Mouse (Mus musculus): ENCODE results near the gene Acsf2.
A peak's percentile ranks its signal among the peaks of the same experiment; 100 is the strongest.
"Not testable (repeated sequence)": the region's sequence is repeated elsewhere in the genome, so short reads cannot be mapped to it uniquely, and the experiment has no call there.

Acsf2 gene

GRCm38 (mm10) chr11:94601321-94602281 is at the start of gene Acsf2:
Acsf2 (minus strand) TSS chr11:94601871.
- no peak for DNase-seq (ENCODE audit: low read depth, low spot score)

- DNase-seq (ENCODE audit: low read depth, low spot score): not testable (repeated sequence)
These were observed 49.6 kb upstream of the Acsf2 start for GRCm38 (mm10) chr11:94651241-94651640.

GRCm38 (mm10) chr11:94646457-94646856 is 44.8 kb upstream of the Acsf2 start:
- no peak for DNase-seq (ENCODE audit: low read depth, low spot score)

GRCm38 (mm10) chr11:94644461-94645219 is 43.0 kb upstream of the Acsf2 start:
- no peak for DNase-seq (ENCODE audit: low read depth, low spot score)

GRCm38 (mm10) chr11:94634431-94634830 is 32.8 kb upstream of the Acsf2 start:
- DNase-seq (ENCODE audit: low read depth, low spot score): no peak

GRCm38 (mm10) chr11:94632988-94633387 is 31.3 kb upstream of the Acsf2 start:
- DNase-seq (ENCODE audit: low read depth, low spot score): no peak

- no peak for DNase-seq (ENCODE audit: low read depth, low spot score)
These were observed 30.3 kb upstream of the Acsf2 start for GRCm38 (mm10) chr11:94631969-94632368.

- no peak for DNase-seq (ENCODE audit: low read depth, low spot score)
These were observed 28.7 kb upstream of the Acsf2 start for GRCm38 (mm10) chr11:94630199-94631011.

- DNase-seq (ENCODE audit: low read depth, low spot score): no peak
These were observed 28.2 kb upstream of the Acsf2 start for GRCm38 (mm10) chr11:94629884-94630198.

- peak; percentile 85 for DNase-seq (ENCODE audit: low read depth, low spot score)
These were observed 27.7 kb upstream of the Acsf2 start, which contains the start of gene Lrrc59 for GRCm38 (mm10) chr11:94629199-94629883. Lrrc59 (plus strand) TSS chr11:94629767.

GRCm38 (mm10) chr11:94622162-94622561 is 20.5 kb upstream of the Acsf2 start:
- DNase-seq (ENCODE audit: low read depth, low spot score): no peak

- DNase-seq (ENCODE audit: low read depth, low spot score): no peak
These were observed 19.8 kb upstream of the Acsf2 start for GRCm38 (mm10) chr11:94621458-94621852.

- no peak for DNase-seq (ENCODE audit: low read depth, low spot score)
These were observed 19.2 kb upstream of the Acsf2 start for GRCm38 (mm10) chr11:94620766-94621457.

- no peak for DNase-seq (ENCODE audit: low read depth, low spot score)
These were observed 16.0 kb upstream of the Acsf2 start for GRCm38 (mm10) chr11:94617646-94618045.

- DNase-seq (ENCODE audit: low read depth, low spot score): no peak
These were observed 13.8 kb upstream of the Acsf2 start for GRCm38 (mm10) chr11:94615494-94615893.

GRCm38 (mm10) chr11:94614603-94615002 is 12.9 kb upstream of the Acsf2 start:
- DNase-seq (ENCODE audit: low read depth, low spot score): no peak

- DNase-seq (ENCODE audit: low read depth, low spot score): no peak
These were observed 9.4 kb upstream of the Acsf2 start for GRCm38 (mm10) chr11:94610744-94611740.

GRCm38 (mm10) chr11:94602356-94602955 is 785 bp upstream of the Acsf2 start:
- DNase-seq (ENCODE audit: low read depth, low spot score): no peak

- DNase-seq (ENCODE audit: low read depth, low spot score): no peak
These were observed 1.2 kb downstream of the Acsf2 start for GRCm38 (mm10) chr11:94600447-94600846.
